Mouse (Mus musculus) intestine, embryonic 16.5 days (tissue): ENCODE results near the gene Mettl23. TPM values are rescaled to one million over a fixed set of nuclear protein-coding genes. Genes with fewer than 3 reads are reported as not detected.

Source experiments
- polyA plus RNA-seq: library from polyadenylated mRNA; unstranded; fragments of >200 nt; fragmentation: Nextera tagmentation; extraction: Ambion mirVana; gene quantifications from 2 replicates; pipeline ENCODE4 v1.2.1, GENCODE M21; 2015

Mettl23 gene
- polyA plus RNA-seq, 1 experiment from 2014 or later = 65.8 TPM

Other genes starting within 250 kb of the Mettl23 start
- 10.8 and 11.9 TPM in 2 replicates for gene Rhbdf2, start 216.3 kb upstream of the Mettl23 start, polyA plus RNA-seq
- gene Prcd, start 189.7 kb upstream of the Mettl23 start, polyA plus RNA-seq = 1.4 and 1.9 TPM in 2 replicates
- 12.3 and 14.4 TPM in 2 replicates for gene Cygb, start 189.0 kb upstream of the Mettl23 start, polyA plus RNA-seq
- gene St6galnac1, start 67.8 kb upstream of the Mettl23 start, polyA plus RNA-seq = 0.07 TPM in 1 of 2 replicates, not detected in the other
- gene Mxra7, start 15.2 kb upstream of the Mettl23 start, polyA plus RNA-seq = 20.6 and 20.8 TPM in 2 replicates
- gene Jmjd6, start 171 bp downstream of the Mettl23 start, polyA plus RNA-seq = 86.7 and 91.2 TPM in 2 replicates
- 47.3 and 66.2 TPM in 2 replicates for gene Mfsd11, start 9.2 kb downstream of the Mettl23 start, polyA plus RNA-seq
- gene Srsf2, start 9.8 kb downstream of the Mettl23 start, polyA plus RNA-seq = 389 and 590 TPM in 2 replicates
- gene Mgat5b, start 75.6 kb downstream of the Mettl23 start, polyA plus RNA-seq = 0.54 and 0.55 TPM in 2 replicates